Mouse (Mus musculus): ENCODE data around the gene Nmnat1.
A peak's percentile ranks its signal among the peaks of the same experiment; 100 is the strongest.

Nmnat1 gene

GRCm38 (mm10) chr4:149485053-149485824 is at the start of gene Nmnat1, which contains the start of gene Lzic:
Gene Nmnat1, minus strand, starts transcription at chr4:149485202.
Gene Lzic, plus strand, starts transcription at chr4:149485229.
- DNase-seq (ENCODE audit: low spot score), result peak; percentile 71

- DNase-seq (ENCODE audit: low spot score), result no peak
These were observed 44.7 kb upstream of the Nmnat1 start for GRCm38 (mm10) chr4:149529691-149530090.

GRCm38 (mm10) chr4:149527621-149528354 is 42.8 kb upstream of the Nmnat1 start:
- no peak for DNase-seq (ENCODE audit: low spot score)

- no peak for DNase-seq (ENCODE audit: low spot score)
These were observed 41.3 kb upstream of the Nmnat1 start for GRCm38 (mm10) chr4:149526330-149526729.

- DNase-seq (ENCODE audit: low spot score), result no peak
These were observed 40.8 kb upstream of the Nmnat1 start for GRCm38 (mm10) chr4:149525811-149526210.

GRCm38 (mm10) chr4:149525170-149525569 is 40.2 kb upstream of the Nmnat1 start:
- no peak for DNase-seq (ENCODE audit: low spot score)

GRCm38 (mm10) chr4:149523961-149524360 is 39.0 kb upstream of the Nmnat1 start:
- DNase-seq (ENCODE audit: low spot score), result no peak

- DNase-seq (ENCODE audit: low spot score), result no peak
These were observed 36.3 kb upstream of the Nmnat1 start for GRCm38 (mm10) chr4:149521258-149521657.

- no peak for DNase-seq (ENCODE audit: low spot score)
These were observed 33.6 kb upstream of the Nmnat1 start for GRCm38 (mm10) chr4:149518351-149519220.

- peak; percentile 90 for DNase-seq (ENCODE audit: low spot score)
These were observed 32.9 kb upstream of the Nmnat1 start, which contains the start of gene Ctnnbip1 for GRCm38 (mm10) chr4:149517868-149518340. Gene Ctnnbip1, plus strand, starts transcription at chr4:149518236.

GRCm38 (mm10) chr4:149515706-149516105 is 30.7 kb upstream of the Nmnat1 start:
- DNase-seq (ENCODE audit: low spot score), result no peak

- DNase-seq (ENCODE audit: low spot score), result no peak
These were observed 27.1 kb upstream of the Nmnat1 start for GRCm38 (mm10) chr4:149512072-149512471.

- no peak for DNase-seq (ENCODE audit: low spot score)
These were observed 26.2 kb upstream of the Nmnat1 start for GRCm38 (mm10) chr4:149511221-149511646.

GRCm38 (mm10) chr4:149506904-149507303 is 21.9 kb upstream of the Nmnat1 start:
- DNase-seq (ENCODE audit: low spot score), result no peak

- DNase-seq (ENCODE audit: low spot score), result no peak
These were observed 20.4 kb upstream of the Nmnat1 start for GRCm38 (mm10) chr4:149505261-149505967.

- DNase-seq (ENCODE audit: low spot score), result no peak
These were observed 19.9 kb upstream of the Nmnat1 start for GRCm38 (mm10) chr4:149504858-149505257.

GRCm38 (mm10) chr4:149504363-149504762 is 19.4 kb upstream of the Nmnat1 start:
- DNase-seq (ENCODE audit: low spot score), result no peak

GRCm38 (mm10) chr4:149499790-149500189 is 14.8 kb upstream of the Nmnat1 start:
- DNase-seq (ENCODE audit: low spot score), result no peak

GRCm38 (mm10) chr4:149498901-149499300 is 13.9 kb upstream of the Nmnat1 start:
- DNase-seq (ENCODE audit: low spot score), result no peak

- DNase-seq (ENCODE audit: low spot score), result no peak
These were observed 11.6 kb upstream of the Nmnat1 start for GRCm38 (mm10) chr4:149496612-149497011.

- DNase-seq (ENCODE audit: low spot score), result no peak
These were observed 6.1 kb upstream of the Nmnat1 start for GRCm38 (mm10) chr4:149491151-149491550.

Data from urinary bladder, postnatal 10 days (tissue).